Mouse (Mus musculus): ENCODE data around the gene Maats1.

GRCm38 (mm10) chr16:38294685-38295348 is 47.1 kb downstream of the Maats1 start, which contains the start of gene Nr1i2:
- TF ChIP-seq CTCF (IDR thresholded peaks at IDR 0.05; ENCODE audit: low read depth) (no peak), EP300 (IDR thresholded peaks at IDR 0.05; ENCODE audit: low read depth) (peak; percentile 39; the same call in 1 of the 2 replicates)

Measured in liver, postnatal 0 days (tissue).